Mouse (Mus musculus) fibroblast of lung, adult 2 months (primary cell): ENCODE measurements around the gene Nf1.
A peak's percentile ranks its signal among the peaks of the same experiment; 100 is the strongest.
"Not testable (repeated sequence)": the region's sequence is repeated elsewhere in the genome, so short reads cannot be mapped to it uniquely, and the experiment has no call there.

Source experiments
- DNase-seq: peaks from one replicate; pipeline ENCODE4 v3.0.0-alpha.2; 2011; ENCODE audit warnings: low read depth

Gene Nf1

DNA sequence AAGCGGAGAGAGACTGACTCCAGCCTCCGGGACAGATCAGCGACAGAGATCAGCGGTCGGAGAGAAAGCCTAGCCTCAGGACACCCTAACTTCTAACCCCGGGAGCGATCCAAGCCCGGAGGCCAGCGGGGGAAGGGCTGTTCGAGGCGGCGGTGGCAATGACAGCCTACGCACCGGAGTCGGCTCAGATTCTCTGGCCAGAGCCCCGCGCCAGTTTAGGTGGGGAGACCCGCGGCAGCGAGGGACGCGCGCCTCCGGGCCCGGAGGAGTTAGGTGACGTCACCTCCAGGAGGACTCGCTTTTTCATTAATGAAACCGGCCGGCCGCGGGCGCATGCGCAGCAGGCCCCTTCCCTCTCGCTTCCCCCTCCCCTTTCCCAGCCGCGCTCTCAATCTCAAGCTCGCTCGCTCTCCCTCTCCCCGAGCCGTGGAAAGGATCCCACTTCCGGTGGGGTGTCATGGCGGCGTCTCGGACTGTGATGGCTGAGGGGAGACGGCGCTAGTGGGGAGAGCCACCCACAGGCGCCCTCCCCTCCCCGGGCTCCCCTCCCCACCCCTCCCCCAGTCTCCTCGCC lies at the start of gene Nf1:
Gene Nf1 (plus strand): TSS at position 460 of the 574 bp plus-strand sequence.
- DNase-seq = peak; percentile 83

GRCm38 (mm10) chr11:79290473-79290872 lies 49.0 kb upstream of the Nf1 start:
- DNase-seq = peak; percentile 71

DNA sequence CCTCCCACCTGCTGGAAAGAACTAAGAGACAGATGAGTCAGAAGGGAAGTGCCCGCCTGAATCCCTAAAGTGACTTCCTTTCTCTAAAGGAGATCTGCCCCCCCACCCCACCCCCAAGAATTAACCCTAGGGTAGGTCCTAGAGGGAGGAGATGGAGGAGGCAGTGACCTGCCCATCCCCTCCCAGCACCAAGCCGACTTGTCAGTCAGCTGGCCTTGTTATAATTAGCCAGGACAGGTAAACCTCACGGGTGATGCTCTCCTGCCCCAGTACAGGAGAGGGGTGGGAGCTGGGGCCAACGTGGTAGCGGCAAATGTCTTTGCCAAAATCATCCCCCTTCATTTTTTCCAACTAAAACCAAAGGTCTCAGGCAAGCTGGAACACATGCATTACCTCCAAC lies 47.8 kb upstream of the Nf1 start:
- no peak for DNase-seq

DNA sequence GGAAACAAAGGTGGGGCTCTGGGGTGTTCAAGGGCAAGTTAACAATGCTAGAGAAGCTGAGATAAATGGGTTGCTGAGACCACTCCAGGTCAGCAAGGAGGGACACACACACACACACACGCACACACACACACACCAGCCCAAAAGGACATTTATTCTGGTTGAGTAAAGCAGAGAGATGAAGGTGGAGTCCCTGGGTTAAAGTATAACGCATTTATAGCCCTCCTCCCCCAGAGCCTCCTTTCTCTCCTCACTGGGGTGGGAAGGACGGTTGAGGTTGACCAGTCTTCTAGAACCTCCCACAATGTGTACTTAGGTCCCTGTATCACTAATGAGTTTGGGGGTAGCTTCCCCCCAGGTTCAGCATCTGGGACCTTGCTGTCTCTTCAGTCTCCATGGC lies 47.4 kb upstream of the Nf1 start:
- no peak for DNase-seq

GRCm38 (mm10) chr11:79293025-79293424 lies 46.5 kb upstream of the Nf1 start:
- no peak for DNase-seq

GRCm38 (mm10) chr11:79293971-79294370 lies 45.5 kb upstream of the Nf1 start:
- DNase-seq = no peak

- no peak for DNase-seq
Measured at GRCm38 (mm10) chr11:79296167-79296566, 43.3 kb upstream of the Nf1 start.

DNA sequence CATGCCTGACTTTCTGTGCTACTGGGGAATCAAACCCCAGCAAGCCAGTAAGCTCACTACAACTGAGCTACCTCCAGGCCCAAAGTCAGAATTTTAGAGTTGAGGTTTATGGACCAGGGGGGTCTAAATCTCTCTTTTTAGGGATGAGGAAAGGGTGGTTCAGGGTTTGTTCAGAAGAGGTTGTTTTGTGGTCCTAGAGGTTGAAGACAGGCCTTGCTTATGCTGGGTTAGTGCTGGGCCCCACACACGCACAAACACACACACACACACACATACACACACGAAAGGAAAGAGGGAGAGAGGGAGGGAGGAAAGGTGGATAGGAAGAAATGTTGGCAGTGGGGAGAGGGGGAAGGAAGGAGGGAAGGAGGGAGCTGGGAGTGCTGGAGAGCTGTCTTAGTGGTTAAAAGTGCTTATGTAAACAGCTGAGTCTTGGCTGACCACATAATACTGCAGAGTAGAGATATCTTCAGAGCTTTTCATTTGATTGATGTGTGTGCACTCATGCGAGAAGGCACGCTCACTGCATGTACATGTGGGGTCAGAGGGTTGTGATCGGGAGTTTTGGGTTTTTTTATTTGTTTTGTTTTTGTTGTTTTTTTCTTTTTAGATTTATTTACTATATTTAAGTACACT lies 42.5 kb upstream of the Nf1 start, which contains the start of gene Gm9964:
Gene Gm9964 (minus strand): TSS at position 51 of the 636 bp plus-strand sequence.
- DNase-seq = no peak

GRCm38 (mm10) chr11:79299719-79300431 lies 39.6 kb upstream of the Nf1 start:
- DNase-seq = no peak

GRCm38 (mm10) chr11:79303109-79303508 lies 36.4 kb upstream of the Nf1 start:
- no peak for DNase-seq

DNA sequence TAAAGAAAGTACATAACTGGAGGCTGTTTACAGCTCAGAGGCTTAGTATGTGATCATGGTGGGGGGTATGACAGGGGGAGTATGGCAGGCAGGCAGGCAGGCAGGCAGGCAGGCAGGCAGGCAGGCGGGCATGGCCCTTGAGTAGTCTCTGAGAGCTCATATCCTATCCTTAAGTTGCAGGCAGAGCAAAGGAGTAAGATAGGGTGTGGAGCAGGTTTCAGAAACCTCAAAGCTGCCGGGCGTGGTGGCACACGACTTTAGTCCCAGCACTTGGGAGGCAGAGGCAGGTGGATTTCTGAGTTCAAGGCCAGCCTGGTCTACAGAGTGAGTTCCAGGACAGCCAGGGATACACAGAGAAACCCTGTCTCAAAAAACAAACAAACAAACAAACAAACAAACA lies 35.2 kb upstream of the Nf1 start:
- DNase-seq = not testable (repeated sequence)

DNA sequence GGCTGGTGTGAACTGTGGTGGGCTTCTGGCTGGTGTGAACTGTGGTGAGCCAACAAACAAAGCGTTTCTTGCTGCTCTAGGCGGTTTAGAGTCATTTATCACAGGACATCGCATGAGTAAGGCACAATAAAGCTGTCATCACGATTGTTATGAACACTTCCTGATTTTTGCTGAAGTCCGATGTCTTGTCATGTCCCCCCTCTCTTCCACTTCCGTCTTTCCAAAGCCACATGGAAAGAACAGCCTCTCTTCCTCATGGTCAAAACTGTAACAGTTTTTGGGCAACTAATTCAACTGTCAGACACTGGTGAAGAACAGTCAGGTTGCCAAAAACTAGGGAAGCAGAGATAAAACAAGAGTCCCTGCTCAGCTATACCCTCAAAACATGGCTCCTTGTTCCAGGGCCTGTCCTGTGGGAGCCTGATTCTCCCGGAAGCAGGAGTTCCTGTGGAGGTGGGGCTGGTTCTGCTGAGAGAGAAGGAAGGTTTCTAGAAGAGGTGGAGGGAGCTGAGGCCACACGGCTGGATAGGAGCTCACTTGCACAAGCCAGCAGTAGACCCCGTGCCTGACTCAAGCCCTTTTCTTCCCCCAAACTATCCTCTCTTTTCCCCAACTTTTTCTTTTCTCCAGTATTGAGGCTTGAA lies 33.7 kb upstream of the Nf1 start:
- DNase-seq = no peak

DNA sequence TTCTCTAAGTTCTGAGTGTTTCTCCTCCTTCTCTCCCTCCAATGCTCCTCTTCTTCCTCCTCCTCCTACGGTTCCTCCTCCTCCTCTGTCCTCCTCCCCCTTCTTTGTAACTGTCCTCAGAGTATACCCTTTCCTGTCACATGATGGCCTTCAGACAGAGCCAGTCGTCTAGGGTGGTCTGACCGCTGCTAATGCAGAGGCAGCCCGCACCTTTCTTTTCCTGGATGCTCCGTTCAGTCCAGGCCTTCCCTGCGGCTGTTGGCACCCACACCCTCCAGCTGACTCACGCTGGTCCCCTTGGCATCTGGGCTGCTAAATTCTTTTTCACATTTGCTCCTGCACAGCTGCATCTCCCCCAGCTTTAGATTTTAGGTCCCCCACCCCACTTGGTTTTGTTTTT lies 33.0 kb upstream of the Nf1 start:
- DNase-seq = peak; percentile 78

DNA sequence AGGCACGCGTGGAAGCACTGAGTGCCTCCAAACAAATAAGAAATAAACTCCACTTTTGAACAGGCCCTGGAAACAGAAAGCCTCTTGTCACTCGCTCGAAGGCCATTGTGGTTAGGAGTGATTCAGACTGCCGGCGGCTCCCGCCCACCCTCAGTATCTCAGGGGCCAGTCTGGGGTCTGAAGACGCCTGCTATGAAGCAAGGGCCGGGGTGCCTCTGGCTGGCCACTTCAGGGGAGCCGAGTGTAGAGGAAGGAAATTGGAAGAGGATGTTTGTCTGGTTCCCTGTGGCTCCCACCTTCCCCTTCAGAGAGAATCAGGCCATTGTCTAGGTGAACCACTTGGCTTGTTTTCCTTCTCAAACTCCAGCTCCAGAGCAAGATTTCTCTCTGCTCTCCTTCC lies 32.5 kb upstream of the Nf1 start:
- peak; percentile 78 for DNase-seq

GRCm38 (mm10) chr11:79307560-79308200 lies 31.8 kb upstream of the Nf1 start:
- DNase-seq = no peak

DNA sequence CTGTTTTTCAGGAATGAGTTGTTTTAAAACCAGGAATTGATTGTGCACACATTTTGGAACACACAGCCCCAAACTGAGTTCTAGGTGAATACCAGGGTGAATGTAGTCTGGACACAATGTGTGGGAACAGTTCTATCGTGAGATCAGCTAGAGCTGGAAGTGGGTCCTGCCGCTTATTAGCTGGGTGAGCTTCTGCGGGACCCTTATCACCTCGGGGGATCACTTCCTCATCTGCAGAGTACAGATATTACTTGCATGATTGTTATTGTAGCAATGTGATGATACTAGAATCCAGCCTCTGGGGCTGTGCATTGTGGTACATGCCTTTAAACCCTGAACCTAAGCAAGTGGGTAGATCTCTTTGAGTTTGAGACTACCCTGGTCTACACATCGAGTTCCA lies 29.0 kb upstream of the Nf1 start:
- DNase-seq = no peak

DNA sequence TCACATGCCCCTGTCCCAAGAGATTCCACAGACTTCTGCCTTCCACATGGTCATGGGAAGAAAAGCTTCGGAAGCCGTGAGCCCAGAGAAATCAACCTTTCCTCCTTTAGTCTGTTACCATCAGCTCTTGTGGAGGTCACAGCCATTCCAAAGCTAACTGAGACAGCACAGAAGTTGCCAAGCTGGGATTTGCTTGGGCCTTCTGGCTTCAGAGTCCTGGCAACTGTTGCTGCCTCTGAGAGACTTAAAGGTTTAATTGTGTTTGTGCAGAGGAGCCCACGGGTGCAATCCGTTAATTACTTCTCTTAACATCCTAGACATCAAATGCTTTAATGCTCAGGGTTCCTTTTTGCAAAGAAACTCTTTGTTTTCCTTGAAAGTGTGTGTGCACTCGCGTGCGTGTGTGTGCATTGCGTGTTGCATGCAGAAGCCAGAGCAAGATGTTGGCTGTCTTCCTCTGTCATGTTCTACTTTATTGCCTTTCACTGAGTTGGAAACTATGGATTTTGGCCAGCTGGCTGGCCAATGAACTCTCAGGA lies 22.6 kb upstream of the Nf1 start:
- no peak for DNase-seq

GRCm38 (mm10) chr11:79319807-79320206 lies 19.7 kb upstream of the Nf1 start:
- DNase-seq = no peak

- DNase-seq = no peak
Measured at GRCm38 (mm10) chr11:79323985-79324685, 15.4 kb upstream of the Nf1 start.

DNA sequence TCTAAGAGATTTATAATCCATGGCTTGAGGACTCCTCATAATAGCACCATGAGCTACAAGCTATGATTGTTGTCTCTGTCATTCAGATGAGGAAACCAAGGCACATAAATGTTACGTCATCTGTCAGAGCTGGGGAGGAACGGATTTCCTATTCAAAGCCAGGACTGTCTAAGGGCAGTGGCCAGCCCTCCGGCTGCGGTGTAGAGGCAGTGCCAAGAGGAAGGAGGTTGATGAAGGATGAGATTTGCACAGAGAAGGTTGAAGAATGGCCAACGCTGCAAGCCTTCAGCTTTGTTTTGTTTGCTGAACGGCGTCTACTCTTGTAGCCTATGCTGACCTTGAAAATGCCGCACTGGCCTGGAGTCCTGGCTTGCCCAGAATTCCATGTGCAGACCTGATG lies 13.8 kb upstream of the Nf1 start:
- DNase-seq = no peak

- no peak for DNase-seq
Measured at GRCm38 (mm10) chr11:79327106-79327505, 12.4 kb upstream of the Nf1 start.

- no peak for DNase-seq
Measured at GRCm38 (mm10) chr11:79328060-79328459, 11.4 kb upstream of the Nf1 start.
